Mouse (Mus musculus) hindbrain, postnatal 0 days (tissue): ENCODE measurements around the gene Slc6a5. TPM values are rescaled to one million over a fixed set of nuclear protein-coding genes. Genes with fewer than 3 reads are reported as not detected.

Source experiments
- ATAC-seq: fragments of 200-750 bp; cut with Nextera tagmentation; 2 replicates; pipeline ENCODE4 v1.8.0; 2017; ENCODE audit warnings: mild to moderate bottlenecking, moderate TSS enrichment, moderate library complexity
- DNase-seq: peaks from one replicate; pipeline ENCODE4 v3.0.0-alpha.2; 2015; ENCODE audit warnings: low spot score
- H3K27ac ChIP-seq: fragments of 300-500 bp; sonication (generic); 2 replicates; pipeline ENCODE4 v1.5.1; 2014; ENCODE audit warnings: mild to moderate bottlenecking
- H3K27me3 ChIP-seq: fragments of 300-500 bp; sonication (generic); 2 replicates; pipeline ENCODE4 v1.6.1; 2014; ENCODE audit warnings: low read length, mixed read lengths; ENCODE audit not compliant: insufficient read depth
- H3K36me3 ChIP-seq: fragments of 300-500 bp; sonication (generic); 2 replicates; pipeline ENCODE4 v1.6.1; 2014; ENCODE audit warnings: low read length, mixed read lengths; ENCODE audit not compliant: insufficient read depth
- H3K4me1 ChIP-seq: fragments of 300-500 bp; sonication (generic); 2 replicates; pipeline ENCODE4 v1.6.1; 2014; ENCODE audit warnings: antibody characterized with exemption, low read length, mixed read lengths; ENCODE audit not compliant: insufficient read depth
- H3K4me2 ChIP-seq: fragments of 300-500 bp; sonication (generic); 2 replicates; pipeline ENCODE4 v1.6.1; 2014; ENCODE audit warnings: low read depth, mild to moderate bottlenecking, low read length, moderate library complexity, mixed read lengths
- H3K4me3 ChIP-seq: fragments of 300-500 bp; sonication (generic); 2 replicates; pipeline ENCODE4 v1.5.1; 2014; ENCODE audit warnings: low read length
- H3K9ac ChIP-seq: fragments of 300-500 bp; sonication (generic); replicated peaks from 2 replicates; pipeline ENCODE4 v1.6.1; 2014; ENCODE audit warnings: mild to moderate bottlenecking, low read length, moderate library complexity, mixed read lengths
- H3K9me3 ChIP-seq: fragments of 300-500 bp; sonication (generic); 2 replicates; pipeline ENCODE4 v1.6.1; 2016; ENCODE audit warnings: low read length, mixed read lengths
- CTCF ChIP-seq: IDR thresholded peaks from 2 replicates; pipeline ENCODE4 v1.5.1; 2016; ENCODE audit warnings: antibody characterized with exemption, control low read depth, low read depth
- WGBS: fragments of 180-500 bp; shearing (Covaris S2); extraction: QIAGEN DNeasy Blood & Tissue Kit; methylation state at CpG from one replicate; pipeline ENCODE4 v1.1.7; 2014; 5-methylcytosine and 5-hydroxymethylcytosine counted together
- polyA plus RNA-seq: library from polyadenylated mRNA; unstranded; fragments of >200 nt; fragmentation: Nextera tagmentation; extraction: Ambion mirVana; gene quantifications from 2 replicates; pipeline ENCODE4 v1.2.1, GENCODE M21; 2015
- total RNA-seq: library from RNA; depleted of rRNA; stranded (reverse); fragments of >200 nt; gene quantifications from 2 replicates; pipeline ENCODE4 v1.2.3, GENCODE M21; 2014; rRNA removed

The Slc6a5 gene
- total and polyA plus RNA-seq, 2 experiments from 2014 or later, result 10.9 to 49.6 TPM

DNA sequence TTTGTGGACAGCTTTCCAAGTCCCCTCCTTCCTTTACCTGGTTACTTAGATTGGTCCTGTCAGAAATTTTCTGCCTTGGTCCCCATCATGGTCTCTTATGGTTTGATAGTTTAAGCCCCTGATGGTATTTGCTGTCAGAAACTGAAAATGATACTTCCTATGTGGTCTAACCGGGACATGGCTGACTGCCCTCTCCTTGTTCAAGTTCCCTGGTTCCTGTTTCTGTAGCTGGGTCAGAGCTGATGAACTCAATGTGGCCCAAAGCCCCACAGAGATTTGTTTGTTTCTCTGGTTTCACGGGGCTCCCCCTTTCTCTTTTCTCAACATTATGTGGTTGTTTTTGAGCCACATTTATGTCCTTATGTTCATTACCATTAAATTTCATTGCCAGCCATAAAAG lies 95.3 kb downstream of the Slc6a5 start:
- no peaks in the 10 kb centered on the region for H3K36me3 ChIP-seq
- no peak for TF ChIP-seq CTCF
- DNase-seq, result no peak
- H3K4me2 ChIP-seq, result no peak overlapping the region
- H3K27ac ChIP-seq, result no peak overlapping the region
- WGBS, result 64% methylated on average over 2 of the region's 2 CpGs
- H3K9me3 ChIP-seq, result no peaks in the 10 kb centered on the region
- no peaks in the 10 kb centered on the region for H3K27me3 ChIP-seq
- H3K9ac ChIP-seq, result no peak overlapping the region
- ATAC-seq, result no peak
- H3K4me3 ChIP-seq, result no peak overlapping the region
- H3K4me1 ChIP-seq, result no peaks in the 10 kb centered on the region

Other genes with a start within 250 kb of the Slc6a5 start
- gene Htatip2, start 151.0 kb upstream of the Slc6a5 start, total RNA-seq, result 1.5 TPM in 1 of 2 replicates, not detected in the other
- 7.1 and 8.5 TPM in 2 replicates for gene Htatip2, start 151.0 kb upstream of the Slc6a5 start, polyA plus RNA-seq
- 51.2 and 53.2 TPM in 2 replicates for gene Prmt3, start 131.8 kb upstream of the Slc6a5 start, total RNA-seq
- gene Prmt3, start 131.8 kb upstream of the Slc6a5 start, polyA plus RNA-seq, result 40.4 and 42.0 TPM in 2 replicates
- gene Nell1, start 64.7 kb downstream of the Slc6a5 start, total RNA-seq, result 66.4 and 67.1 TPM in 2 replicates
- 37.0 and 37.8 TPM in 2 replicates for gene Nell1, start 64.7 kb downstream of the Slc6a5 start, polyA plus RNA-seq